Mouse (Mus musculus): ENCODE results near the gene Kazn. TPM values are rescaled to one million over a fixed set of nuclear protein-coding genes. Genes with fewer than 3 reads are reported as not detected.

Kazn gene
- polyA plus RNA-seq (2014; fragmentation: Nextera tagmentation; extraction: Ambion mirVana): 10.6 and 12.2 TPM in 2 replicates

DNA sequence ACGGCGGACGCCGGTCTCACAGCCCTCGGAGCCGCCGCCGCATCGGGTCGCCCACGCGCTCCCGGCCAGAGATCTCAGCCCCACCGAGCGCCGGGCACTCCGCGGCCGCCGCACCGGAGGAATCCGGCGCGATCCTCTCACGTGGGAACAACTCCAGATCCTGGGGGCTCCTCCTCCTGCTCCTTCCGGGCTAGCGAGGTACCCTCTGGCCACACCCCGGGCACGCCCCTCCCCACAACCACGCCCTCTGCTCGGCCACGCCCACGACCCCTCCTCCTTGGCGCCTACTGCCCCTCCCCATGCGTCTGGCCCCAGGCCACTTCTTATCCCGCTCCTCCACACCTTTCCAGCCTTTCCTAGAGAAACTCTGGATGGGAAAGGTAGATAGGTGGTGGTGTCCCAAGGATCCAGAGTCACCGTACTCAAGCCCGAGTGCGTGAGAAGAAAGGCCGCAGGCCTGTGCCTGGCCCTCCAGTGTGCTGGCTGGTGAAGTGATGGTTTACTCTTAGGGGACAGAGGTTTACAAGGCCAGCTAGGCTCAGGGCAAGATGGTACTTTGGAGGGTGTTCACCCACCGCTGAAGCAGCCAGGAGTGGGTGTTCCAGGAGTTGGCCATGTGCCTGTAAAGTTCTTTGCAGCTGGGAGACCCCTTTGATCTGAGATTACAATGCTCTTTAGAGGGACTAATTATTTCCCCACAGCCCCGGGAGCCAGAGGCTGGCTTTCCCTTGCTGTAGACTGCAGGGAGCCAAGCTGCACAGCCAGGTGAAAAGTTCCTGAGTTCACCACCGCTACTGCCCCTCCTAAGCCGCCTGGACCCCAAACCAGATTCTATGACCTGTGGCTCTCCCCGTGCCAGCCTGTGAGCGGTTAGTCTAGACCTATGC is at the start of gene Kazn:
TSS of gene Kazn (minus strand) at position 162 of the 887 bp plus-strand sequence.
- DNase-seq (ENCODE audit: low spot score) (peak; percentile 90), ATAC-seq (ENCODE audit: insufficient read depth, low FRiP score, low TSS enrichment) (peak; percentile 88)
- Histone ChIP-seq H3K27me3 (ENCODE audit: control insufficient read depth, insufficient read depth, low read length) (no peaks in the 10 kb centered on the region), H3K4me3 (ENCODE audit: low read depth, low read length) (peak within 1 kb of the TSS; percentile 72), H3K9ac (ENCODE audit: low read length) (peak within 1 kb of the TSS; percentile 65), H3K9me3 (ENCODE audit: control insufficient read depth, low read length) (no peaks in the 10 kb centered on the region), H3K4me2 (ENCODE audit: low read depth) (peak within 1 kb of the TSS; percentile 98), H3K27ac (ENCODE audit: low read depth, low read length) (no peak within 1 kb of the TSS), H3K4me1 (ENCODE audit: control insufficient read depth, insufficient read depth, low read length) (peaks cover 14% of the 10 kb centered on the region), H3K36me3 (ENCODE audit: control insufficient read depth, insufficient read depth, low read length) (no peaks in the 10 kb centered on the region; the same call in 1 of the 2 replicates)
- 3% methylated on average over 45 of the region's 46 CpGs for WGBS

DNA sequence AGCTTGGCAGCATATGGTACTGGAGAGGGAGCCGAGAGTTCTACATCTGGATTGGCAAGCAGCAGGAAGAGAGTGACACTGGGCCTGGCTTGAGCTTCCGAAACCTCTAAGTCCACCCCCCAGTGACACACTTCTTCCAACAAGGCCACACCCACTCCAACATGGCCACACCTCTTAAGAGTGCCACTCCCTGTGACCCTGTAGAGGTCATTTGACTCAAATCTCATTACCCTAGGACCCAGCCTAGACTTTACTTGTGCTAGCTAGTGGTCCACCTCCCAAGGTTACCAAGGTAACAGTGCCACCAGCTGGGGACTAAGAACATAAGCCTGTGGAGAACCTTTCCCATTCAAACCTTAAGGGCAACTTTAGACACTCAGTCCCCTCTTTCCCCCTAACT is 46.3 kb upstream of the Kazn start:
- H3K4me3 ChIP-seq (ENCODE audit: low read depth, low read length): no peak overlapping the region
- 80% methylated on average over 2 of the region's 2 CpGs for WGBS
- no peak for ATAC-seq (ENCODE audit: insufficient read depth, low FRiP score, low TSS enrichment)

DNA sequence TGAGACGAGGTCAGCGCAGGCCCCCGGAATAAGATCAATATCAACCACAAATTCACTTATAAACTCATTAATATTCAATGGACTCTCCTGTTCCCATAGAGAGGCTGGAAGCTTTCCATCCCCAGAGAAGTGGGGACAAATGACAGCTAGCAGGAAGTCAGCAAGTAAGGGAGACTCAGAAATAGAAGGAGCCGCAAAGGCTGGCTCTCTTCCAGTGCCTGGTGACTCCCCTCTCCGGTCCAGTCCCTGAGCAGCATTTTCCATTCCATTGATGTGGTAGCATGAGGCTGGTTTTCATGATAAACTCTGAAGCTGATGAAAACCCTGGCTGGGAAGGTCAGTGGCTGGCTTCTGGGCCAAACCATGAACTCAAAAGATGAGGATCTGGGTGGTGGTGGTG is 44.7 kb upstream of the Kazn start:
- Histone ChIP-seq H3K9me3 (ENCODE audit: control insufficient read depth, low read length) (no peaks in the 10 kb centered on the region), H3K9ac (ENCODE audit: low read length) (no peak overlapping the region), H3K36me3 (ENCODE audit: control insufficient read depth, insufficient read depth, low read length) (no peaks in the 10 kb centered on the region), H3K4me2 (ENCODE audit: low read depth) (no peak overlapping the region), H3K27ac (ENCODE audit: low read depth, low read length) (no peak overlapping the region), H3K4me1 (ENCODE audit: control insufficient read depth, insufficient read depth, low read length) (no peaks in the 10 kb centered on the region), H3K27me3 (ENCODE audit: control insufficient read depth, insufficient read depth, low read length) (no peaks in the 10 kb centered on the region), H3K4me3 (ENCODE audit: low read depth, low read length) (no peak overlapping the region)
- ATAC-seq (ENCODE audit: insufficient read depth, low FRiP score, low TSS enrichment): no peak
- 92% methylated on average over 5 of the region's 5 CpGs for WGBS
- no peak for DNase-seq (ENCODE audit: low spot score)

More for the DNA sequence above, 46.3 kb upstream of the Kazn start:
- Histone ChIP-seq H3K9ac (ENCODE audit: low read length) (no peak overlapping the region), H3K27ac (ENCODE audit: low read depth, low read length) (no peak overlapping the region), H3K4me1 (ENCODE audit: control insufficient read depth, insufficient read depth, low read length) (no peaks in the 10 kb centered on the region), H3K9me3 (ENCODE audit: control insufficient read depth, low read length) (no peaks in the 10 kb centered on the region), H3K4me2 (ENCODE audit: low read depth) (no peak overlapping the region), H3K27me3 (ENCODE audit: control insufficient read depth, insufficient read depth, low read length) (no peaks in the 10 kb centered on the region), H3K36me3 (ENCODE audit: control insufficient read depth, insufficient read depth, low read length) (no peaks in the 10 kb centered on the region)
- no peak for DNase-seq (ENCODE audit: low spot score)

DNA sequence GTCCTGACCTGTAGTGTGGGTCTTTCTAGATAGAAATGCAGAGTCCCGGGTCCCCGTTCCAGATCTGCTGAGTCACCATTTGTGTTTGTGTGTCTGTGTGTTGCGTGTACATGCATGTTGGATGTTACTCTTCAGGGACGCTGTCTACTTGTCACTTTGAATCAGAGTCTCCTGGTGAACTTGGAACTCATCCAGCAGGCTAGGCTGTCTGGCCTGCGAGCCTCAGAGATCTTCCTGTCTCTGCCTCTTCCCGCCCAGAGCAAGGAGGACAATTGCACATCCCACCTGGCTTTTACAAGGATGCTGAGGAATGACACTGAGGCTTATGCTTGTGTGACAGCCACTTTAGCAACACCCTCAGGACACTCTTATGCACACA is 39.0 kb upstream of the Kazn start:
- H3K27ac ChIP-seq (ENCODE audit: low read depth, low read length): no peak overlapping the region
- H3K27me3 ChIP-seq (ENCODE audit: control insufficient read depth, insufficient read depth, low read length): no peaks in the 10 kb centered on the region
- no peaks in the 10 kb centered on the region for H3K9me3 ChIP-seq (ENCODE audit: control insufficient read depth, low read length)
- H3K4me2 ChIP-seq (ENCODE audit: low read depth): no peak overlapping the region
- H3K9ac ChIP-seq (ENCODE audit: low read length): no peak overlapping the region
- ATAC-seq (ENCODE audit: insufficient read depth, low FRiP score, low TSS enrichment) (no peak), DNase-seq (ENCODE audit: low spot score) (no peak)
- no peaks in the 10 kb centered on the region for H3K36me3 ChIP-seq (ENCODE audit: control insufficient read depth, insufficient read depth, low read length)
- WGBS: 94% methylated on average over 6 of the region's 6 CpGs
- no peaks in the 10 kb centered on the region for H3K4me1 ChIP-seq (ENCODE audit: control insufficient read depth, insufficient read depth, low read length)
- H3K4me3 ChIP-seq (ENCODE audit: low read depth, low read length): no peak overlapping the region

DNA sequence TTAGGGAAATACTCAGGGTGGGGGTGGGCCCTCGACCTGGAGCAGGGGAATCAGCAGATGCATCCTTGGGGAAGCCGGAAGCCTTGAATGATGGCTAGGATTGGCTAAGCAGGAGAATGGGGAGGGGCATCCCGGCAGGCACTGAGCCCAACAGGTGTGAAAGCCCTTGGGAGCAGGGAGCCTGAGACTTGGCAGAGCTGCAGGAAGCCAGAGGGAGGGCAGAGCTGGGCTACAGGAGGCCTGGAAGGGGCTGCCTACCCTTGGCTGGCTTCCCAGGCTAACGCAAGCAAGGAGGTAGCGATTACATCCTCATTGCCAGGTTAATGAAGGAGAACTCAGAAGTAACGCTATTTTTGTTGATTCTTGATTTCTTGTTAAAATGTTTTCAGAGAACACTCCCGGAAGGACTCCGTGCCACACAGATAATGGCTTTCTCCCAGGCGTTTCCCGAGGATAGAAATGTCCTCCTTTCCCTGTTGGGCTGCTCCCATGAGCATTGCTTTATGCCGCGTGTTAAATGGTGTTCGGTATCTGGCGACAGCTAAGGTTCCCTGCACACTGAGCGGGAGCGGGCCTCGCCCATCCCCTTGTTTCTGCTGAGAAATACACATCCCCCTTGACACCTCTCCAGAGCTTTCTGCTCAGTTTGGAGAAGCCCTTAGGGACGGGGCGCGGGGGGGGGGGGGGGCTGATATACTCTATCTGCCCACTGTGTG is 38.4 kb upstream of the Kazn start:
- Histone ChIP-seq H3K9ac (ENCODE audit: low read length) (no peak overlapping the region), H3K4me3 (ENCODE audit: low read depth, low read length) (no peak overlapping the region), H3K4me1 (ENCODE audit: control insufficient read depth, insufficient read depth, low read length) (no peaks in the 10 kb centered on the region), H3K36me3 (ENCODE audit: control insufficient read depth, insufficient read depth, low read length) (no peaks in the 10 kb centered on the region), H3K27me3 (ENCODE audit: control insufficient read depth, insufficient read depth, low read length) (no peaks in the 10 kb centered on the region), H3K9me3 (ENCODE audit: control insufficient read depth, low read length) (no peaks in the 10 kb centered on the region), H3K27ac (ENCODE audit: low read depth, low read length) (no peak overlapping the region), H3K4me2 (ENCODE audit: low read depth) (no peak overlapping the region)
- 52% methylated on average over 20 of the region's 20 CpGs for WGBS
- no peak for ATAC-seq (ENCODE audit: insufficient read depth, low FRiP score, low TSS enrichment)
- no peak for DNase-seq (ENCODE audit: low spot score)

DNA sequence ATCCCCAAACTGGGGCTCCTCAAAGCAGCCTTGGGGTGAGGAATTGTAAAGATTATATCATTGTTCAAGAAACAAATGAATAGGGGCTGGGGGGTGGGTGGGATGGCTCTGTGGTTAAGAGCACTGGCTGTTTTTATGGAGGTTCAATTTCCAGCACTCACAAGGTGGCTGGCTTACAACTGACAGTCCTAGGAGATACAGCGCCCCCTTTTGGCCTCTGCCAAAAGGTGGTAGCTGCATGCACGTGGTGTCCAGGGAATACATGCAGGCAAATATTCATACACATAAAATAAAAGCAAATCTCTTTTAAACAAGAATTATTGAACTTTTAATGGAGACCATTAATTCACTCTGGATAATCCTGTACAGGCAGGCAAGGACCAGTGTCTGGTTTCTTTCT is 36.0 kb upstream of the Kazn start:
- H3K36me3 ChIP-seq (ENCODE audit: control insufficient read depth, insufficient read depth, low read length): no peaks in the 10 kb centered on the region
- H3K27ac ChIP-seq (ENCODE audit: low read depth, low read length): no peak overlapping the region
- 49% methylated on average over 2 of the region's 2 CpGs for WGBS
- DNase-seq (ENCODE audit: low spot score) (no peak), ATAC-seq (ENCODE audit: insufficient read depth, low FRiP score, low TSS enrichment) (no peak)
- no peaks in the 10 kb centered on the region for H3K9me3 ChIP-seq (ENCODE audit: control insufficient read depth, low read length)
- no peak overlapping the region for H3K4me2 ChIP-seq (ENCODE audit: low read depth)
- H3K4me3 ChIP-seq (ENCODE audit: low read depth, low read length): no peak overlapping the region
- H3K27me3 ChIP-seq (ENCODE audit: control insufficient read depth, insufficient read depth, low read length): no peaks in the 10 kb centered on the region
- H3K9ac ChIP-seq (ENCODE audit: low read length): no peak overlapping the region
- no peaks in the 10 kb centered on the region for H3K4me1 ChIP-seq (ENCODE audit: control insufficient read depth, insufficient read depth, low read length)

DNA sequence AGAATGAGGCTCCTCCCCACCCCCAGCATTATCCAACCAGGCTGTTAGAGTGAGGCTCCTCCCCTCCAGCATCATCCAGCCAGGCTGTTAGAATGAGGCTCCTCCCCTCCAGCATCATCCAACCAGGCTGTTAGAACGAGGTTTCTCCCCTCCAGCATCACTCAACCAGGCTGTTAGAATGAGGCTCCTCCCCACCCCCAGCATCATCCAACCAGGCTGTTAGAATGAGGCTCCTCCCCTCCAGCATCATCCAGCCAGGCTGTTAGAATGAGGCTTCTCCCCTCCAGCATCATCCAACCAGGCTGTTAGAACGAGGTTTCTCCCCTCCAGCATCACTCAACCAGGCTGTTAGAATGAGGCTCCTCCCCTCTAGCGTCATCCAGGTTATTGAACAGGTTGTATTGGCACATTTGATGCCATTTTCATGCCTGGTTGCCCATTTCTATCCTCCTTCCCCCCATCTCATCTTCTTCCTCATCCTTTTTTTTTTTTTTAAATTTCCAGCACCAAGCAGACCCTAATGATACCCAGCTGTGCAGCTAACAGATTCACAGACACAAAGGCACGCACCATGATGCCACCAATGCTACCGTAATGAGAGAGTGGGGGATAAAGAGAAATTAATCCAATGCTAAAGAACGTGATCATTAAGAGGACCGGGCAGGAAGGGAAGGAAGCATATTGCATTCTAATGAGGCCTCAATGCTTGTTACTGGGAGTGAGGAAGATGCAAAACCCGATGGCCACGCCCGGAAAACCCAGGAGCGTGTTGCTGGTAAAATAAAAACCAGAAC is 35.4 kb upstream of the Kazn start:
- ATAC-seq (ENCODE audit: insufficient read depth, low FRiP score, low TSS enrichment) (no peak), DNase-seq (ENCODE audit: low spot score) (no peak)
- Histone ChIP-seq H3K4me3 (ENCODE audit: low read depth, low read length) (no peak overlapping the region), H3K36me3 (ENCODE audit: control insufficient read depth, insufficient read depth, low read length) (no peaks in the 10 kb centered on the region), H3K27me3 (ENCODE audit: control insufficient read depth, insufficient read depth, low read length) (no peaks in the 10 kb centered on the region), H3K4me2 (ENCODE audit: low read depth) (no peak overlapping the region), H3K9ac (ENCODE audit: low read length) (no peak overlapping the region), H3K4me1 (ENCODE audit: control insufficient read depth, insufficient read depth, low read length) (no peaks in the 10 kb centered on the region), H3K9me3 (ENCODE audit: control insufficient read depth, low read length) (no peaks in the 10 kb centered on the region), H3K27ac (ENCODE audit: low read depth, low read length) (no peak overlapping the region)
- 77% methylated on average over 11 of the region's 11 CpGs for WGBS

DNA sequence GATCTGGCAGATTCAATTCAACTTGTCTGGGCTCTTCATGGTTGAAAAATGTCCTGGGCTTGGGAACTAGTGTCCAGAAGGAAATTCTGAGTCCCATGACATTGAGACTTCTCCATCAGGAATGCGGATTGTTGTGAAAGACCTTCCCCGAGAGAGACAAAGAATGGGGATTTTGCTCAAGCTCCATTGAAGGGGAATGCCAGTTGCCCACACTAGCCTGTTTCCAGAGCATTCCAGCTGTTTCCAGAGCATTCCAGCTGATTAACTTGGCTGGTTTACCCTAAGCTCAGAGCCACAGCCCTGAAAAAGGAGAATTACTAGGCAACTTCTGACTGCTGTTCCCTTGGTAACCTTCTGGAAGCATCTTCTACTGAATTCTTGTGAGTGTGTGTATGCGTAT is 32.3 kb upstream of the Kazn start:
- H3K4me1 ChIP-seq (ENCODE audit: control insufficient read depth, insufficient read depth, low read length): peaks cover 4% of the 10 kb centered on the region; the same call in 1 of the 2 replicates
- no peak overlapping the region for H3K9ac ChIP-seq (ENCODE audit: low read length)
- DNase-seq (ENCODE audit: low spot score) (no peak), ATAC-seq (ENCODE audit: insufficient read depth, low FRiP score, low TSS enrichment) (no peak)
- H3K4me2 ChIP-seq (ENCODE audit: low read depth): no peak overlapping the region
- H3K27me3 ChIP-seq (ENCODE audit: control insufficient read depth, insufficient read depth, low read length): no peaks in the 10 kb centered on the region
- H3K4me3 ChIP-seq (ENCODE audit: low read depth, low read length): no peak overlapping the region
- WGBS: 84% methylated on average over 3 of the region's 3 CpGs
- H3K36me3 ChIP-seq (ENCODE audit: control insufficient read depth, insufficient read depth, low read length): no peaks in the 10 kb centered on the region
- no peaks in the 10 kb centered on the region for H3K9me3 ChIP-seq (ENCODE audit: control insufficient read depth, low read length)
- no peak overlapping the region for H3K27ac ChIP-seq (ENCODE audit: low read depth, low read length)
